Mouse (Mus musculus) lung, adult 2 months (tissue): ENCODE measurements around the gene Myh9.

Source experiments
- CTCF ChIP-seq: fragments of 200-500 bp; IDR thresholded peaks from 2 replicates; pipeline ENCODE4 v1.5.1; 2011; ENCODE audit warnings: mild to moderate bottlenecking, low read length, control low read depth; ENCODE audit not compliant: insufficient read depth
- POLR2A ChIP-seq: fragments of 200-500 bp; IDR thresholded peaks from 2 replicates; pipeline ENCODE4 v1.6.1; 2011; ENCODE audit warnings: low read depth, mild to moderate bottlenecking, control low read depth, low read length, borderline replicate concordance; ENCODE audit errors: extremely low read depth

DNA sequence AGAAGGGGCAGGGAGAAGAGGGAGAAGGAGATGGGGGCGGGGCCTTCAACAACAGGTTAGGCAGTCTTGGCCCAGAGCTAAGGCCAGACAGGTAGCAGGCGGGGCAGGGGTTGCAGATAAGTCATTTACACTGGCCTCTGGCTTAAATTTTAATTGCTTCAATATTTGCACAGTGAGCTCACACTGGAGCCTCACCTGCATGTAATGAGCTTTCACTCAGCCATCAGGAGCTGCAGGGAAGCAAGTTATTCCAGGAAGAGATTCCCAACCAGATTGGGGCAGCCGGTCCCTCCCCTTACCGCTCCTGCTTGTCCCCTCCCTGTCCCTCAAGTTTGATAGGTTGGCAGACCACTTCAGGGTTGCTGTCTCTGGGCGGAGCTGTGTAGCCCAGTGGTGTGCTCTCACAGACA is 19.9 kb downstream of the Myh9 start:
- no peak; the same call in 1 of the 2 replicates for TF ChIP-seq POLR2A
- TF ChIP-seq CTCF, result no peak
